Mouse (Mus musculus): ENCODE measurements around the gene 4930432K21Rik. TPM values are rescaled to one million over a fixed set of nuclear protein-coding genes. Genes with fewer than 3 reads are reported as not detected.
A peak's percentile ranks its signal among the peaks of the same experiment; 100 is the strongest.

4930432K21Rik gene
- total and polyA plus RNA-seq, 3 experiments = 0.09 TPM; not detected in 2

DNA sequence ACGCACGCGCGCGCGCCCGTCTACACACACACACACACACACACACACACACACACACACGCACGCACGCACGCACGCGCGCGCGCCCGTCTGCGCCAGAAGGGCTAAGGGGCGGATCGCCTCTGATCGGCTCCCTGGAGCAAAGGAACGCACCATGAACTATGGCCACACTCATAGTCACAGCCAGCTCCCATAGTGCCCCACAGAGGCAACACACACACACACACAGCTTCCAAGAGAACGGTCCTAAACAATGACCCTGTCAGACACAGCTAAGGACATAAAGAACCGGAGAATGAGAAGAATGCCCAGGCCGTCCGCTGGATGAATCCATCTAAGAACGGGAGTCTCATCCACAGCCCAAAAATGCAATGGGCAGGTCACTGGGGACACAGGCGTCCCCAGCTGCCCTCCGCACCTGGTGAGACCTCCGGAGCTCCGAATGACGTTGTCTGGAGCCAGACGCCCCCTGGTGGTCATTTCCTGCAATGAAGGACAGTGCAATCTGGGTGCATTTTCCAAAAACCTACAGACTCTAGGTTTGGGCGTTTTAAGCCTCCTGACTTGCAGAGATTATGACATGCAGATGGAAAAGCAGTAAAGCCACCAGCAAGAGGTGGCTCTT is 62.5 kb downstream of the 4930432K21Rik start:
- no peak overlapping the region for H3K9ac ChIP-seq (ENCODE audit: insufficient read depth, low read depth)
- in situ Hi-C loops (cut with MboI; ENCODE audit: low pct_ligation_motif_present, low pct_unique_long_range_greater_than_20kb, low sequenced_read_pairs) (loop anchor here (25.0 kb wide), 1 partner anchor 152 kb away; no protein-coding TSS in a partner anchor), dilution Hi-C loops (cut with MboI; ENCODE audit: extremely low pct_ligation_motif_present, extremely low pct_unique_long_range_greater_than_20kb, low sequenced_read_pairs) (no loop called here)
- peak; percentile 72 for DNase-seq (ENCODE audit: extremely low read depth)
- no peak overlapping the region for H3K27ac ChIP-seq (ENCODE audit: insufficient read depth, low read depth)
- H3K79me2 ChIP-seq (replicated peaks; ENCODE audit: control insufficient read depth, extremely low read depth, insufficient read depth, poor library complexity, severe bottlenecking) = peaks cover 12% of the 10 kb centered on the region
- H3K4me2 ChIP-seq (ENCODE audit: insufficient read depth, low read depth, poor library complexity, severe bottlenecking) = no peak overlapping the region
- no peaks in the 10 kb centered on the region for H3K27me3 ChIP-seq (replicated peaks)
- H3K36me3 ChIP-seq (replicated peaks in 1 of 2; ENCODE audit: control insufficient read depth in 1 of 2, insufficient read depth in 1 of 2, low read length in 1 of 2) = peaks cover 65 to 92% of the 10 kb centered on the region in 2 experiments
- no peak overlapping the region for H3K4me3 ChIP-seq (replicated peaks in 1 of 3; ENCODE audit: low read depth in 2 of 3, low read length in 2 of 3, poor library complexity in 1 of 3)
- H3K9me3 ChIP-seq (replicated peaks; ENCODE audit: low read length) = no peaks in the 10 kb centered on the region
- TF ChIP-seq RAD21 (IDR thresholded peaks at IDR 0.05; ENCODE audit: low read depth, low read length) (peak; percentile 79), POLR2A (IDR thresholded peaks at IDR 0.05; ENCODE audit: low read depth, low read length) (no peak; the same call in 1 of the 2 replicates), CHD2 (IDR thresholded peaks at IDR 0.05; ENCODE audit: low read length) (no peak), TCF12 (IDR thresholded peaks at IDR 0.05; ENCODE audit: low read depth, low read length) (peak; percentile 59; the same call in 1 of the 2 replicates), ELF1 (IDR thresholded peaks at IDR 0.05; ENCODE audit: low read depth, low read length) (no peak), USF1 (IDR thresholded peaks at IDR 0.05; ENCODE audit: low read depth, low read length) (no peak), ZC3H11A (IDR thresholded peaks at IDR 0.05; ENCODE audit: low read depth, low read length) (peak; percentile 76), CTCF (conservative IDR thresholded peaks at IDR 0.05 in 1 of 2, IDR thresholded peaks at IDR 0.05 in 1 of 2; ENCODE audit: low read depth in 2 of 2, low read length in 2 of 2) (peak; percentile 71 to 92), MXI1 (IDR thresholded peaks at IDR 0.05; ENCODE audit: low read depth, low read length) (no peak), MEF2A (IDR thresholded peaks at IDR 0.05; ENCODE audit: borderline replicate concordance, low read depth, low read length) (no peak), MAFK (IDR thresholded peaks at IDR 0.05; ENCODE audit: insufficient replicate concordance, low read length) (no peak), SMC3 (IDR thresholded peaks at IDR 0.05; ENCODE audit: low read depth, low read length) (peak; percentile 94)
- H3K4me1 ChIP-seq (ENCODE audit: control insufficient read depth in 1 of 2, insufficient read depth in 2 of 2) = peaks cover 12 to 27% of the 10 kb centered on the region in 2 experiments

DNA sequence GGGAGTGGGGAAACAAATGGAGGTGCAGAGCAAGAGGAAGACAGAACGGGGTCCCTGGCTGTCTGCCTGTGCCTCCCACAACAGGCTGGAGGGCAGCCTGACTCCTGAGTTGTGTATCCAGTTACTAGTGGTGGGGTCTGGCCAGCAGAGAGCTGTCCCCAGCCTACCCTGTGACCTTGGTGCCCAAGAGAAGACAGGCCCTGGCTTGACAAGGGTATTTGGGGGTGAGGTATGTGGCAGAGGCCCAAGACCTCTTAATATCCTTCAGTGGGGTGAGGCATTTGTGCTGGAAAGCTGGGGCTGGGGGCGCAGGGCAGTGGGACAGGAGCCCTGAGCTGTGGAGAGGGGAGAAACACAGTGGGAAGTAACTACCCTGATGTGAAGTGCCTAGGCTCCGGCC is 63.4 kb downstream of the 4930432K21Rik start:
- Histone ChIP-seq H3K4me1 (ENCODE audit: control insufficient read depth in 1 of 2, insufficient read depth in 2 of 2) (peaks cover 12 to 27% of the 10 kb centered on the region in 2 experiments), H3K9ac (ENCODE audit: insufficient read depth, low read depth) (no peak overlapping the region), H3K27me3 (replicated peaks) (no peaks in the 10 kb centered on the region), H3K4me2 (ENCODE audit: insufficient read depth, low read depth, poor library complexity, severe bottlenecking) (no peak overlapping the region), H3K4me3 (replicated peaks in 1 of 3; ENCODE audit: low read depth in 2 of 3, low read length in 2 of 3, poor library complexity in 1 of 3) (no peak overlapping the region), H3K9me3 (replicated peaks; ENCODE audit: low read length) (no peaks in the 10 kb centered on the region), H3K79me2 (replicated peaks; ENCODE audit: control insufficient read depth, extremely low read depth, insufficient read depth, poor library complexity, severe bottlenecking) (0 out of 2 replicates have a peak, but pooled peaks cover 3% of the 10 kb centered on the region), H3K36me3 (replicated peaks in 1 of 2; ENCODE audit: control insufficient read depth in 1 of 2, insufficient read depth in 1 of 2, low read length in 1 of 2) (peaks cover 65 to 92% of the 10 kb centered on the region in 2 experiments), H3K27ac (ENCODE audit: insufficient read depth, low read depth) (no peak overlapping the region)
- no peak for TF ChIP-seq GABPA (IDR thresholded peaks at IDR 0.05; ENCODE audit: insufficient replicate concordance, low read depth, low read length)
- TF ChIP-seq PAX5 (IDR thresholded peaks at IDR 0.05; ENCODE audit: low read length) = no peak
- TF ChIP-seq MAZ (IDR thresholded peaks at IDR 0.05; ENCODE audit: low read depth, low read length) = no peak
- no peak for TF ChIP-seq CHD1 (IDR thresholded peaks at IDR 0.05; ENCODE audit: low read depth, low read length)
- TF ChIP-seq ELF1 (IDR thresholded peaks at IDR 0.05; ENCODE audit: low read depth, low read length) = no peak
- no peak for TF ChIP-seq MEF2A (IDR thresholded peaks at IDR 0.05; ENCODE audit: borderline replicate concordance, low read depth, low read length)
- DNase-seq (ENCODE audit: extremely low read depth) = no peak
- in situ Hi-C loops (cut with MboI; ENCODE audit: low pct_ligation_motif_present, low pct_unique_long_range_greater_than_20kb, low sequenced_read_pairs) (loop anchor here (25.0 kb wide), 1 partner anchor 151 kb away; no protein-coding TSS in a partner anchor), dilution Hi-C loops (cut with MboI; ENCODE audit: extremely low pct_ligation_motif_present, extremely low pct_unique_long_range_greater_than_20kb, low sequenced_read_pairs) (no loop called here)
